Mouse (Mus musculus) adrenal gland, adult 18-20 months (tissue): Measurements from ENCODE around the gene AY074887. TPM values are rescaled to one million over a fixed set of nuclear protein-coding genes. Genes with fewer than 3 reads are reported as not detected.
A peak's percentile ranks its signal among the peaks of the same experiment; 100 is the strongest.

ENCODE experiments used
- DNase-seq, 2 experiments: peaks; one replicate each; pipeline ENCODE4 v3.0.0; 2021 to 2022; ENCODE audit warnings: low spot score in 2 of 2
- total RNA-seq, 2 experiments: library from RNA; stranded (reverse); gene quantifications; 1 replicate in 1 of 2; 2 replicates in 1 of 2; pipeline ENCODE4 v1.2.3; 2021

AY074887 gene
- total RNA-seq, 2 experiments from 2014 or later, result not detected

DNA sequence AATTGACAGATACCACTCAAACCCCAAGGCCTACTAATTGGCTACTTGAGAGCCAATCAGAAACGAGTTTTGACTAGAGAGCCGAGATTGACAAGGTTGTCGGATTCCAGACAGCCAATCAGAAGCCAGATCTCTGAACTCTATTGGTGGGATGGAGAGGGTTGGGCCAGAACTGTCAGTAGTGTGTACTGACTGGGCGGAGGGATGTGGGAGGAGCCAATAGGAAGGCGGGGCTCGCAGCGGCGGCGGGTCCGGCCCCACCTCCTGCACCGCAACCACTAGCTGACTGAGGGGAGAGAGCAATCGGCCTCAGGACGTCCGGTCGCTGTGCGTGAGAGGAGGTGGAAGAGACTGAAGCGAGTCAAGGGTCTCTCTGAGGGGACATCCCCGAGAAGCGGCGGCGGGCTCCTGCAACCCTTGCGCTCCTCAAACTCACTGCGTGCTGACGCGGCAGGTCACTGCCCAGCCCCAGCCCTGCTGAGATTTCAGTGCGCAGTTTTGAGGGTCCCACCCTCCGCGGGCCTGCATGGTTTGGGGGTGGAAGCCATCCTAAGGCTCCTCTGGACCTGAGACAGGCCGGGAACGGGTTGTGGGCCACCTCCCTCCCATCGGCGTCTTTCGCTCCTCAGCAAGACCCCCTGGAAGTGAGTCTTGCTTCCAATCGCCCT is 33.7 kb downstream of the AY074887 start, which contains the start of gene Hykk:
TSS of gene Hykk (plus strand) at position 274 of the 668 bp plus-strand sequence.
- peak; percentile 68 to 69 for DNase-seq

DNA sequence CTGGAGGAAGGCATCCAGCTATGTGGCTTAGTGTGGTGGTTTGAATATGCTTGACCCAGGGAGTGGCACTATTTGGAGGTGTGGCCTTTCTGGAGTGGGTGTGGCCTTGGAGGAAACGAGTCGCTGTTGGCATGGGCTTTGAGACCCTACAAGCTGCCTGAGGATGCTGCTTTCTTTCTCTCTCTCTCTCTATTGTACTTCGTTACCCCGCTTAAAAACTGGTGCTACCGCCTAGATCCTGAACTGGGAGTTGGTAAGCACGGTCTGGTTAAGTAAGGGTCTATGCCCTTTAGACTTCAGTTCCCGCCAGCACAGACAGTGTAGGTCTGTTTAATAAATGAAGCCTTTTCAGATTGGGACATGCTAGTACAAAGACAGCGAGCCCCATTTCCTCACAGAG is 34.4 kb downstream of the AY074887 start:
- DNase-seq, result no peak

DNA sequence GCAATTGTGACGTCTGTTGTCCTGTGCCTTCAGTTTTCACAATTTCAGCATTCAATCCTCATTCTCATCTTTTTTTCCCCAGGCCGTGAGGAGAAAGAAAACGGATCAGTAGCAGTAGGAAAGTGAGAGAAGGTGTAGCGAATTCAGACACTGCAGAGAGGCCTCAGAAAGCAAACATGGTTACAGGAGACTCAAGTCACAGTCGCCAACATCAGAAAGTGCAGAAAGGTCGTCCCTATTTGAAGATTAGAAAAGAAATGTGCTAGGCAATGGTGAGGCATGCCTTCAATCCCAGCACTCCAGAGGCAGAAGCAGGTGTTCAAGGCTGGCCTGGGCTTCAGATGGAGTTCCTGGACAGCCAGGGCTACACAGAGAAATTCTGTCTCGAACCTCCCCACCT is 35.2 kb downstream of the AY074887 start:
- no peak for DNase-seq

DNA sequence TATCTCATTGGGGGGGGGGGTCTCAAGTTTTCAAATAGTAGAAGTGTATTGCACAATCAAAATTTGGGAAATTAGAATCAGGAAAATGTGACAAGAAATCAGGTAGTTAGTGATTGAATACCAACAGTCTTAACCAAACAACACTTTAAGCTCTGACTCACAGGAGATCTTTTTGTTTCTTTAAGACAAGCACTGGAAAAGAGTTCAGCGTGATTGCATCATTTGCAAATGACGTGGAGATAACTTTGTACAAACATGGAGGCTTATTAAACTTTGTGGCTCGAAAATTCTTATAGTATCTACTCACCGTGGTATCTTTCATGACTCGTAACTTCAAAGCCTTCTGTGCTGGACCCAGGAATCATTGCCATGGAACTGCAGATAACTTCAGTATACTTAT is 41.4 kb downstream of the AY074887 start:
- DNase-seq, result no peak

Other genes with a start within 250 kb of the AY074887 start
- 10 to 100 TPM; 66.4 to 71.3 TPM for gene Wdr61, start 216.5 kb downstream of the AY074887 start, total RNA-seq
- gene Crabp1, start 186.2 kb downstream of the AY074887 start, total RNA-seq, result 10 to 100 TPM in 1 of 2 experiments, 1 to 10 TPM in 1; 9.8 to 13.7 TPM
- gene Ireb2, start 87.2 kb downstream of the AY074887 start, total RNA-seq, result 10 to 100 TPM; 30.7 to 42.8 TPM
- 1 to 10 TPM; 1.6 to 2.1 TPM for gene Hykk, start 33.7 kb downstream of the AY074887 start, total RNA-seq
- gene Psma4, start 208 bp downstream of the AY074887 start, total RNA-seq, result 100 to 1,000 TPM; 162 to 186 TPM
- 1 to 10 TPM in 1 of 2 experiments, under 1 TPM in 1; 0.46 to 1.6 TPM for gene Chrna5, start 29.9 kb upstream of the AY074887 start, total RNA-seq
- 10 to 100 TPM; 15.0 to 21.7 TPM for gene Chrna3, start 75.6 kb upstream of the AY074887 start, total RNA-seq
- gene Chrnb4, start 97.8 kb upstream of the AY074887 start, total RNA-seq, result 10 to 100 TPM in 1 of 2 experiments, 1 to 10 TPM in 1; 7.7 to 10.6 TPM
- gene Ube2q2, start 197.9 kb upstream of the AY074887 start, total RNA-seq, result 10 to 100 TPM; 49.9 to 62.1 TPM